Mouse (Mus musculus) T-cell, adult 66 days (primary cell): ENCODE results near the gene Mul1. TPM values are rescaled to one million over a fixed set of nuclear protein-coding genes. Genes with fewer than 3 reads are reported as not detected.

Experiments used
- total RNA-seq, 2 experiments: library from RNA; stranded (reverse); gene quantifications; 3 replicates in 1 of 2; 4 replicates in 1 of 2; pipeline ENCODE4 v1.2.4; 2023

The Mul1 gene
- total RNA-seq, result 10 to 100 TPM; 36.1 to 38.8 TPM

DNA sequence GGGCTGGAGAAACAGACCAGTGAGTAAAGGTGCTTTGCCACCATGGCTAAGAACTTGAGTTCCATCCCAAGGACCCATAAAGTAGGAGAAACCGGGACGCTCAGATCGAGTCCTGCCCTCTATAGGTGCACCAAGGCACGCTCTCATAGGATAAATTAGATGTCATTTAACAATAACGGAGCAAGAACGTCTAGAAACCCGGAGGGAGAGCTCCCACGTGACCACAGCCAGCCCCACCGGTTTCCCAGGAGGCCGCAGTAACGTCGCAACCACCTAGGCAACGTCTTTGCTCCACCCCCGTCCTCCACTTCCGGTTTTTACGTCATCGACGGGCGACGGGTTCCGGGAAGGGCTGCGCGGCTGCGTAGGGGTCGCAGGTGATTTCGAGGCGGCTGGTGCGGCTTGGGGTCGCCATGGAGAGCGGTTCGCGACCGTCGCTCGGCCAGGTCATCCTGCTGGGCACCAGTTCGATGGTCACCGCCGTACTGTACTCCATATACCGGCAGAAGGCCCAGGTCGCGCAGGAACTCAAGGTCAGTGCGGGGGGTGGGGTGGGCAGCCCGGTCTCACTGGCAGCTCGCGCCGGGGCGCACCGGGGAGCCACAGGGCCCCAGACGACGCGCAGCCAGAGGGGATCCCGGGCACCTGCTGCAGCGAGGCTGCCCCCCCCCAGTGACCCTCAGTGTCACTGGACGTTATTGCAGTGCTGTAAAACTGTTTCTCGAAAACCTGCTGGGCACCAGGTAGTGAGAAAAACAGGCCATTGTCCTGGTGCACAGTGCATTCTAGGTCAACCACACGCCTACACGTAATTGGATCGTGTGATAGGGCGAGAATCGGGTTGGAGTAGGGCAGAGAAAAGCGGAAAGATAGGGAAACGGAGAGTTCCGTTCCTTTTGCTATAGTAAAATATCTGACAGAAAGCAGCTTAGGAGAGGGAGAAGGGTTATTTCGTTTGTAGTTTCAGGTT, at the start of gene Mul1:
Gene Mul1 (plus strand): TSS at position 325 of the 970 bp plus-strand sequence.

GRCm38 (mm10) chr4:138395971-138396645, 38.4 kb upstream of the Mul1 start, which contains the start of gene Fam43b:
Gene Fam43b, minus strand, starts transcription at chr4:138396528.

DNA sequence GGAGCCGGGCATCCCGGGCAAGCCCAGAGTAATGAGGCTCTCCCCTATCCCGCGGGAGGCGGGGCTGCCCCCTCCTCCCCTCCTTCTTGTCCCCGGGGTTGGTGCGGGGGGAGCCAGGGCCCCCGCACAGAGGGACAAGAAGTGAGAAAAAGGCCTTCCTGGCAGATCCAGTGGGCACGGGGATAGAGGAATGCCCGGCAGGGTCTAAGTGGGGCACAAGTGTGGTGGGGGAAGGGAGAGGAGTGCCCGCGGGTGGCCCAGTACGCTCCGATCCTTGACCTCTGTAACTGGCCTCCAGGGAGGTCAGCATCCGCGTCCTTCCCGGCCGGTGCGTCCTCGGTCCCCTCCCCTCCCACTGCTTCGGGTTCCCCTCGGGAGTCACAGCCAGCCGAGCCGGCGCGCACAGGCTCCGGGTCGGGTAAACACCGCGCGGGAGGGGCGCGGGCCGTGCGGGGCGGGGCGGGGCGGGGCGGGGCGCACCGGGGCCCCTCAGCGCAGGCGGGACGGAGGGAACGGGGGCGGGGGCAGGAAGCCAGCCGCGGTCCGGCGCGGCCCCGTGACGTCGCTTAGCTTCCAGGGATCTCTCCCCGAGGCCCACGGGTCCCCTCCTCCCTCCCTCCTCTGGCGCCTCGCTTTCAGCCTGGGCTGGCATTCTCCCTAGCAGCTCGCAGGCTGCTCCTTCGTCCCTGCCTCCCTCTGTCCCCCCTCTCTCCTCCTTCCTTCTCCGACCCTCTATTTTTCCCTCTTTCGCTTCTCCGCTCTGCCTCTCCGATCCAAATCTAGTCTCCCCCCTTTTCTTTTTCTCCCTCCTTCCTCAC, 19.5 kb downstream of the Mul1 start, which contains the start of gene Camk2n1:
Gene Camk2n1 (plus strand): TSS at position 562 of the 818 bp plus-strand sequence.

Other genes with a start within 250 kb of the Mul1 start
- gene Hp1bp3, start 218.4 kb upstream of the Mul1 start, total RNA-seq, result 100 to 1,000 TPM; 202 to 204 TPM
- 1 to 10 TPM in 1 of 2 experiments, under 1 TPM in 1; 0.82 to 2.1 TPM for gene Sh2d5, start 184.3 kb upstream of the Mul1 start, total RNA-seq
- gene Kif17, start 184.2 kb upstream of the Mul1 start, total RNA-seq, result not detected
- gene Ddost, start 129.9 kb upstream of the Mul1 start, total RNA-seq, result 10 to 100 TPM; 69.6 to 71.6 TPM
- 10 to 100 TPM; 42.4 to 49.5 TPM for gene Pink1, start 108.4 kb upstream of the Mul1 start, total RNA-seq
- not detected for gene Cda, start 66.7 kb upstream of the Mul1 start, total RNA-seq
- gene Fam43b, start 38.1 kb upstream of the Mul1 start, total RNA-seq, result not detected
- 1 to 10 TPM; 1.8 to 1.9 TPM for gene Camk2n1, start 19.6 kb downstream of the Mul1 start, total RNA-seq
- gene Vwa5b1, start 201.2 kb downstream of the Mul1 start, total RNA-seq, result not detected